ENCODE assay signal across 13 mouse cellular contexts in the genomic region with DNA sequence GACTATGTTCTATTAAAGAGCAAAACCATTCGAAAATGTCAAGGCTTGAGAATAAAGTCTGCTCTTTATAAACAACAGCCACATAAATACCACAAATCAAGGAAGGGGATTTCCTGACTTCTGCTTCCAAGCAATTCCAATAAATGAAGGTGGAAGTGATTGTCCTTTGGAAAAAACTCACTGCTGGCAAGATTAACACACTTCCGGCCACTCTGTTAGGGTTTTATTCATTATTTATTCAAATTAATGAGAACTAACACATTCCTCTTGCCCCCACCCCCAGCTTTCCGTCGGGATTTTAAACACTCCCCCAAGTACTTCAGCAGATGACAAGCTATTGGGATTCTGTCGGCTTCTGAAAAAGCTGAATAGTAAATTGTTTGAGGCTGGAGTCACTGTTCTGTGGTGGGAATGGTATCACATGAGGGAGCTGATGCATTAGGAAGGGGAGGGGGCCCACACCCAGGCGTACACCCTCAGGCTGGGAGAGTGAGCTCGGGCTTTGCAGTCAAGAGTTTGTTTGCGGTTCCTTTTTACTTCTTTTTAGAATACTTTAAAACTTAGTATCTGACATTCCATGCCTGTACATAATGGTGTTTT. TPM values are rescaled to one million over a fixed set of nuclear protein-coding genes. Genes with fewer than 3 reads are reported as not detected.
A peak's percentile ranks its signal among the peaks of the same experiment; 100 is the strongest.
DNase-seq lines count a peak whose midpoint lies in the region; ATAC-seq and TF ChIP-seq lines count a peak whose summit lies in the region.
"Had no signal": no experiment of that assay in that cellular context is flagged by ENCODE, and none has a peak within 500 bp of the region (broad histone marks: within the 10 kb centered on the region; RNA-seq: fewer than 3 reads in every experiment).

No protein-coding gene starts in this region.

- H3K27me3 ChIP-seq in limb, embryonic 14.5 days (ENCODE audit: control insufficient read depth, insufficient read depth, low read length) = no peaks in the 10 kb centered on the region
- H3K27me3 ChIP-seq in limb, embryonic 10.5 days (ENCODE audit: low read depth, poor library complexity, severe bottlenecking) = no peaks in the 10 kb centered on the region
- no peaks in the 10 kb centered on the region for H3K27me3 ChIP-seq in small intestine, adult 2 months (ENCODE audit: control insufficient read depth, insufficient read depth, low read length)
- H3K27me3 ChIP-seq: limb, embryonic 13.5 days had no signal

- TF ChIP-seq CTCF in small intestine, adult 2 months (IDR thresholded peaks at IDR 0.05; ENCODE audit: extremely low read depth, insufficient read length, insufficient replicate concordance, low read depth, low read length) = no peak

- no peaks in the 10 kb centered on the region for H3K36me3 ChIP-seq in limb, embryonic 14.5 days (ENCODE audit: control insufficient read depth, insufficient read depth, low read length)
- H3K36me3 ChIP-seq in limb, embryonic 10.5 days = no peaks in the 10 kb centered on the region
- H3K36me3 ChIP-seq in small intestine, adult 2 months (ENCODE audit: control insufficient read depth, insufficient read depth, low read length) = no peaks in the 10 kb centered on the region
- H3K36me3 ChIP-seq: limb, embryonic 13.5 days had no signal

- H3K4me2 ChIP-seq in limb, embryonic 14.5 days (replicated peaks; ENCODE audit: low read depth, low read length, severe bottlenecking) = no peak overlapping the region

- no peaks in the 10 kb centered on the region for H3K9me3 ChIP-seq in limb, embryonic 14.5 days (ENCODE audit: control insufficient read depth, low read length)
- H3K9me3 ChIP-seq in limb, embryonic 10.5 days (replicated peaks) = no peaks in the 10 kb centered on the region
- H3K9me3 ChIP-seq: limb, embryonic 13.5 days had no signal

- H3K4me3 ChIP-seq in limb, embryonic 14.5 days (replicated peaks; ENCODE audit: low read length) = no peak overlapping the region
- no peak overlapping the region for H3K4me3 ChIP-seq in limb, embryonic 10.5 days
- no peak overlapping the region for H3K4me3 ChIP-seq in brown adipose tissue, adult 24 weeks (ENCODE audit: insufficient read depth, low read depth, low read length)
- no peak overlapping the region for H3K4me3 ChIP-seq in small intestine, adult 2 months (ENCODE audit: low read depth, low read length)
- H3K4me3 ChIP-seq: erythroblast, embryonic 14.5 days; limb, embryonic 13.5 days had no signal

- DNase-seq in heart, adult 9 months (ENCODE audit: low spot score in 2 of 2) = peak; percentile 34 to 35
- no peak for DNase-seq in heart, adult 8-10 months (ENCODE audit: low spot score)
- no peak for DNase-seq in limb, embryonic 14.5 days (ENCODE audit: low spot score)
- no peak for DNase-seq in limb, embryonic 10.5 days (ENCODE audit: low spot score)
- DNase-seq in yolk sac, embryonic 10.5 days (ENCODE audit: low spot score) = no peak
- DNase-seq: adrenal gland, adult 2 months; spleen, adult 18-20 months; thymus, adult 2 months had no signal

- H3K9ac ChIP-seq in limb, embryonic 14.5 days (ENCODE audit: low read depth, low read length, severe bottlenecking) = no peak overlapping the region
- H3K9ac ChIP-seq: limb, embryonic 13.5 days had no signal

- H3K27ac ChIP-seq in limb, embryonic 14.5 days (replicated peaks; ENCODE audit: low read depth, low read length) = no peak overlapping the region
- no peak overlapping the region for H3K27ac ChIP-seq in limb, embryonic 10.5 days
- H3K27ac ChIP-seq in brown adipose tissue, adult 24 weeks (replicated peaks; ENCODE audit: low read depth, low read length) = peak overlapping the region; percentile 50
- peak overlapping the region; percentile 24; the same call in 1 of the 2 replicates for H3K27ac ChIP-seq in small intestine, adult 2 months (ENCODE audit: insufficient read depth, low read depth, low read length)
- H3K27ac ChIP-seq: limb, embryonic 13.5 days had no signal

- WGBS in limb, embryonic 14.5 days = 30% methylated on average over 8 of the region's 8 CpGs
- WGBS in limb, embryonic 10.5 days = 76% methylated on average over 8 of the region's 8 CpGs
- 54% methylated on average over 8 of the region's 8 CpGs for WGBS in small intestine, adult 2 months

- ATAC-seq in limb, embryonic 14.5 days (ENCODE audit: low FRiP score, low read depth) = peak; percentile 50; the same call in 1 of the 2 replicates
- ATAC-seq: inflammation-experienced regulatory T-cells, adult 6 months had no signal

- no peak for TF ChIP-seq POLR2A in limb, embryonic 14.5 days (IDR thresholded peaks at IDR 0.05; ENCODE audit: borderline replicate concordance, extremely low read depth, insufficient read depth, insufficient read length)
- no peak for TF ChIP-seq POLR2A in small intestine, adult 2 months (IDR thresholded peaks at IDR 0.05; ENCODE audit: low read depth, low read length)

- H3K4me1 ChIP-seq in limb, embryonic 14.5 days (ENCODE audit: control insufficient read depth, insufficient read depth, low read length) = peaks cover 4% of the 10 kb centered on the region
- H3K4me1 ChIP-seq in limb, embryonic 10.5 days = peaks cover 8% of the 10 kb centered on the region
- H3K4me1 ChIP-seq in brown adipose tissue, adult 24 weeks (ENCODE audit: control insufficient read depth, insufficient read depth, insufficient read length, low read length) = peaks cover 6% of the 10 kb centered on the region
- peaks cover 26% of the 10 kb centered on the region for H3K4me1 ChIP-seq in small intestine, adult 2 months (ENCODE audit: control insufficient read depth, insufficient read depth, insufficient read length, low read length)

RNA-seq across cellular contexts. Expression of a gene that starts 14.1 kb away (rescaled TPM):
- 10 to 100 TPM; 17.6 to 21.7 (median 20.4) TPM for total RNA-seq in heart, adult 8-10 months (2022)
- 65.9 and 81.2 TPM in 2 replicates for polyA plus RNA-seq in limb, embryonic 14.5 days (2012; rRNA removed)
- polyA plus RNA-seq in limb, embryonic 14.5 days (2014; fragmentation: Nextera tagmentation; extraction: Ambion mirVana) = 76.0 and 87.3 TPM in 2 replicates
- 56.8 and 70.8 TPM in 2 replicates for polyA plus RNA-seq in limb, embryonic 10.5 days (2016; fragmentation: Nextera tagmentation; extraction: Ambion mirVana)
- 9.0 and 18.3 TPM in 2 replicates for polyA plus RNA-seq in brown adipose tissue, adult 24 weeks (2012; ENCODE audit: insufficient read depth, insufficient read length, missing spikeins)
- polyA plus RNA-seq in small intestine, adult 2 months (2012; rRNA removed) = 26.1 and 47.7 TPM in 2 replicates

Comparison
In these comparisons a context has a peak if more than half of its experiments do, and no peak if none do; other contexts are left out.
1. DNase-seq: peak in heart, adult 9 months (2 of 2); none in heart, adult 8-10 months (single experiment), limb, embryonic 14.5 days (single experiment), limb, embryonic 10.5 days (single experiment) and yolk sac, embryonic 10.5 days (single experiment).
2. H3K27ac ChIP-seq: peak in brown adipose tissue, adult 24 weeks (single experiment) and small intestine, adult 2 months (single experiment); none in limb, embryonic 14.5 days (single experiment) and limb, embryonic 10.5 days (single experiment).